Mouse (Mus musculus) erythroblast, adult 5-6 weeks (primary cell): ENCODE measurements around the gene Hspa5. TPM values are rescaled to one million over a fixed set of nuclear protein-coding genes. Genes with fewer than 3 reads are reported as not detected.
"Not testable (repeated sequence)": the region's sequence is repeated elsewhere in the genome, so short reads cannot be mapped to it uniquely, and the experiment has no call there.

Experiments
- ATAC-seq: replicated peaks from 2 replicates; pipeline ENCODE4 v1.8.0; 2016; ENCODE audit warnings: moderate number of reproducible peaks, mild to moderate bottlenecking, moderate TSS enrichment, inconsistent platforms; ENCODE audit not compliant: poor library complexity, low FRiP score, severe bottlenecking
- total RNA-seq, 2 experiments: library from RNA; stranded (forward) in 1 of 2; stranded (reverse) in 1 of 2; fragments of 150-400 nt in 1 of 2; fragments of 200-764, 138-1000 nt in 1 of 2; gene quantifications; 2 replicates each; pipeline versions ENCODE4 v1.2.3 to v1.2.4; 2015 to 2017; ENCODE audit warnings: low replicate concordance in 2 of 2

Hspa5 gene
- total RNA-seq, 2 experiments from 2014 or later: 229 to 904 TPM

GRCm38 (mm10) chr2:34764801-34765200 is 7.0 kb upstream of the Hspa5 start:
- no peak for ATAC-seq

GRCm38 (mm10) chr2:34770049-34770448 is 1.7 kb upstream of the Hspa5 start:
- no peak for ATAC-seq

GRCm38 (mm10) chr2:34770951-34771350 is 819 bp upstream of the Hspa5 start:
- no peak for ATAC-seq

- peak; percentile 59 for ATAC-seq
Observed at GRCm38 (mm10) chr2:34772252-34773235, 774 bp downstream of the Hspa5 start.

- ATAC-seq: no peak
Observed at GRCm38 (mm10) chr2:34773673-34774072, 1.9 kb downstream of the Hspa5 start.

GRCm38 (mm10) chr2:34774493-34774892 is 2.7 kb downstream of the Hspa5 start:
- ATAC-seq: no peak

- no peak for ATAC-seq
Observed at GRCm38 (mm10) chr2:34777237-34777868, 5.6 kb downstream of the Hspa5 start.

GRCm38 (mm10) chr2:34783064-34784020 is 11.6 kb downstream of the Hspa5 start:
- ATAC-seq: peak; percentile 91

- ATAC-seq: peak; percentile 79
Observed at GRCm38 (mm10) chr2:34784085-34784484, 12.3 kb downstream of the Hspa5 start.

GRCm38 (mm10) chr2:34790282-34790681 is 18.5 kb downstream of the Hspa5 start:
- peak; percentile 87 for ATAC-seq

GRCm38 (mm10) chr2:34792543-34792942 is 20.8 kb downstream of the Hspa5 start:
- not testable (repeated sequence) for ATAC-seq

GRCm38 (mm10) chr2:34794511-34794910 is 22.7 kb downstream of the Hspa5 start:
- ATAC-seq: no peak

GRCm38 (mm10) chr2:34795426-34795825 is 23.7 kb downstream of the Hspa5 start:
- peak; percentile 36; the same call in 1 of the 2 replicates for ATAC-seq

GRCm38 (mm10) chr2:34799357-34800256 is 27.8 kb downstream of the Hspa5 start, which contains the start of gene Rabepk:
Gene Rabepk (minus strand): TSS chr2:34799912.
- peak; percentile 72 for ATAC-seq

GRCm38 (mm10) chr2:34800371-34800770 is 28.6 kb downstream of the Hspa5 start:
- no peak for ATAC-seq

GRCm38 (mm10) chr2:34801516-34802482 is 30.0 kb downstream of the Hspa5 start:
- ATAC-seq: peak; percentile 76

GRCm38 (mm10) chr2:34802565-34803245 is 30.9 kb downstream of the Hspa5 start:
- peak; percentile 24 for ATAC-seq
